Mouse (Mus musculus) C2C12 (cell line): ENCODE data around the gene Lsamp. TPM values are rescaled to one million over a fixed set of nuclear protein-coding genes. Genes with fewer than 3 reads are reported as not detected.

ENCODE experiments used
- H3K27me3 ChIP-seq: one replicate; pipeline ENCODE4 v1.6.1; 2011; ENCODE audit not compliant: control insufficient read depth, insufficient read depth, insufficient read length
- H3K36me3 ChIP-seq: one replicate; pipeline ENCODE4 v1.6.1; 2011; ENCODE audit not compliant: control insufficient read depth, insufficient read depth
- H3K4me3 ChIP-seq: one replicate; pipeline ENCODE4 v1.5.1; 2011; ENCODE audit warnings: mild to moderate bottlenecking, control low read depth; ENCODE audit not compliant: poor library complexity, insufficient read depth, severe bottlenecking
- H3K79me2 ChIP-seq: one replicate; pipeline ENCODE4 v1.6.1; 2011; ENCODE audit not compliant: control insufficient read depth, insufficient read depth
- H3K79me3 ChIP-seq: one replicate; pipeline ENCODE4 v1.6.1; 2011; ENCODE audit warnings: low read depth, control low read depth
- H3ac ChIP-seq: one replicate; pipeline ENCODE3; 2011; ENCODE audit warnings: low read depth; ENCODE audit not compliant: control insufficient read depth, insufficient read length
- CEBPB ChIP-seq: IDR thresholded peaks from one replicate; pipeline ENCODE4 v1.6.1; 2011; ENCODE audit warnings: low read depth, mild to moderate bottlenecking, control low read depth, moderate library complexity
- CTCF ChIP-seq: IDR thresholded peaks from one replicate; pipeline ENCODE4 v1.5.1; 2011; ENCODE audit not compliant: control insufficient read depth, insufficient read depth, insufficient read length
- FOSL1 ChIP-seq: IDR thresholded peaks from one replicate; pipeline ENCODE4 v1.8.0; 2011; ENCODE audit warnings: mild to moderate bottlenecking, low read length; ENCODE audit not compliant: poor library complexity, insufficient read depth, severe bottlenecking
- MAX ChIP-seq: IDR thresholded peaks from one replicate; pipeline ENCODE4 v1.6.1; 2011; ENCODE audit warnings: mild to moderate bottlenecking, control low read depth
- MYOD1 ChIP-seq: IDR thresholded peaks from one replicate; pipeline ENCODE4 v1.6.1; 2011; ENCODE audit warnings: low read depth; ENCODE audit not compliant: control insufficient read depth, insufficient read length
- MYOG ChIP-seq: IDR thresholded peaks from one replicate; pipeline ENCODE4 v1.6.1; 2011; ENCODE audit not compliant: control insufficient read depth, insufficient read length; ENCODE audit errors: extremely low read depth
- USF1 ChIP-seq: IDR thresholded peaks from one replicate; pipeline ENCODE4 v1.6.1; 2011; ENCODE audit warnings: low read depth, mild to moderate bottlenecking, control low read depth, moderate library complexity
- polyA plus RNA-seq: library from polyadenylated mRNA; unstranded; fragments of >200 nt; fragmentation: generic; extraction: Trizol; gene quantifications from one replicate; pipeline ENCODE4 v1.2.1, GENCODE M21; 2012; ENCODE audit warnings: missing spikeins

The Lsamp gene
- polyA plus RNA-seq, 1 experiment, result not detected

DNA sequence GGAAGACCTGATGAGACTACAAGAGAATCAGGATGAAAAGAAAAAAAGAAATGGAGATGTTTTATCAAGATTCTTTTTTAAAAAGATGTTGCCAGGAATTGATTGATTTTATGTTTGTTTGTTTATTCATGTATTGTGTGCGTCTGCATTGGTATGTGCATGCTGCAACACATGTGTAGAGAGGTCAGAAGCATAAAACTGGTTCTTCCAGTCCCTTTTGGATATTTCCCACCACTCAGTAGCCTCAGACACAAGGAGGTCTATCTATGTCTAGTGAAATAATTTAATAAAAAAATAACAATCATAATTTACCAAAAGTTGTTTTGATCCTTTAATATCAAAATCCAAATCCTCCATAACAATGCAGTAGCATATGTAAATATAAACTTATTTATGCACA, 1400.1 kb downstream of the Lsamp start:
- Histone ChIP-seq H3K36me3 (no peaks in the 10 kb centered on the region), H3K79me3 (no peaks in the 10 kb centered on the region), H3ac (no peak overlapping the region), H3K27me3 (no peaks in the 10 kb centered on the region), H3K4me3 (no peak overlapping the region), H3K79me2 (no peaks in the 10 kb centered on the region)
- no peak for TF ChIP-seq CTCF
- TF ChIP-seq MYOG, result no peak
- no peak for TF ChIP-seq MYOD1
- no peak for TF ChIP-seq MAX
- no peak for TF ChIP-seq CEBPB
- no peak for TF ChIP-seq USF1
- TF ChIP-seq FOSL1, result no peak

DNA sequence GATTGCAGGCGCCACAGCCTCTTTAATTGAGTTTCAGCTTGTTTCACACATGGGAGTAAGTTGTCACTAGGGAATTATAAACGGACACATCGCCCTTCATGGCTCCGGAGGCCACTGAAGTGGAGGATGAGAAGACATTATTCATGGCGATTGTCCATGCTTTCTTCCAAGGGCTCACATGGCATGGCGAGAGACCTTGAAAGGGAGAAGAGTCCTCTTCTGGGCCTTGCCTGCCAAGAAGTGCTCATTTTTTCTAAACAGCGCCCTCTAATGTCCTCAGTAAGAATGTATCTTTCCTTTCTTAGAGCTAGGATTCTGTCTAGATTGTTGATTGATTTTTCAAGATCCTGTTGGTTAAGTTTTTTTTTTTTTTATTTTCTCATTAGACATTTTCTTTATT, 1424.7 kb downstream of the Lsamp start:
- no peak overlapping the region for H3K4me3 ChIP-seq
- no peaks in the 10 kb centered on the region for H3K79me2 ChIP-seq
- H3ac ChIP-seq, result no peak overlapping the region
- H3K79me3 ChIP-seq, result no peaks in the 10 kb centered on the region
- H3K27me3 ChIP-seq, result no peaks in the 10 kb centered on the region
- no peaks in the 10 kb centered on the region for H3K36me3 ChIP-seq
- TF ChIP-seq CTCF, result no peak

DNA sequence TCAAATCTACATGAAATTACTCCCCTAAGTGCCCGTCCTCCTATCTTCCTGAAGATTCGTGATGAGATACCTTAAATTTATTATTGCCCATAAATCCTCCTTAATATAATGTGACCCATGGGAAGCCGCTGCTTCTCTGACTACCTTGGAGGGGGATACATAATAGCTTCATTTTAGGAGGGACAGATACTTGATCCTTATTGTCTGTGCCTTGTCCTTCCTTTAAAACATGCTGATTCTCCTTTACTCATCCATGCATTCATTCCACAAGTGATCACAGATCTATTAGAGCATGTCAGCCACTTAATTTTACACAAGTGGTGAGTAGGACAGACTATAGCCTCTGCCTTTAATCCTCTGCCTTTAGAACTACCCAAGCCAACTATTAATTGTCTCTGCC, 1426.5 kb downstream of the Lsamp start:
- no peak for TF ChIP-seq FOSL1
- TF ChIP-seq CTCF, result no peak
- TF ChIP-seq MYOG, result no peak
- no peak for TF ChIP-seq USF1
- no peak for TF ChIP-seq MAX
- TF ChIP-seq MYOD1, result no peak
- no peaks in the 10 kb centered on the region for H3K36me3 ChIP-seq
- no peaks in the 10 kb centered on the region for H3K27me3 ChIP-seq
- no peaks in the 10 kb centered on the region for H3K79me3 ChIP-seq
- H3ac ChIP-seq, result no peak overlapping the region
- no peak overlapping the region for H3K4me3 ChIP-seq
- no peaks in the 10 kb centered on the region for H3K79me2 ChIP-seq

DNA sequence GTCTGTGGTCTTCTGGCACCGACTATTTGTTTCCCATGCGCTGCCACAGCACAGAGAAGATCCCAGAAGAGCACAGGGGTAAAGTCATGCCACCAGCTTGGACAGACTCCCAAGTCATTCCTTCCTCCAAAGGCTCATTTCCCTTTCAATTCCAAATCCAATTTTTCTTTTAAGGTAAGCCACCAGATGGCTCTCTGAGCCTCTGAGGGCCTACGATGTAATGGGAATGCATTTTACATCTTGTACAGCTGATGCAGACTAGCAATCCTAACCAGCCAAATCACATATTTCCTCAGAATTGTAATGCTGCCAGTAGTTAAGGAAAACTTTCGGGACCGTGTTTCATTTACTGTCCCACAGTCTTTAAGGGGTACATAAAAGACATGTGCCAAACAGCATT, 1433.2 kb downstream of the Lsamp start:
- Histone ChIP-seq H3K36me3 (no peaks in the 10 kb centered on the region), H3K79me2 (no peaks in the 10 kb centered on the region), H3ac (no peak overlapping the region), H3K27me3 (no peaks in the 10 kb centered on the region), H3K79me3 (no peaks in the 10 kb centered on the region), H3K4me3 (no peak overlapping the region)
- no peak for TF ChIP-seq MYOD1
- no peak for TF ChIP-seq CEBPB
- no peak for TF ChIP-seq MAX
- no peak for TF ChIP-seq FOSL1
- no peak for TF ChIP-seq MYOG
- TF ChIP-seq USF1, result no peak
- no peak for TF ChIP-seq CTCF

DNA sequence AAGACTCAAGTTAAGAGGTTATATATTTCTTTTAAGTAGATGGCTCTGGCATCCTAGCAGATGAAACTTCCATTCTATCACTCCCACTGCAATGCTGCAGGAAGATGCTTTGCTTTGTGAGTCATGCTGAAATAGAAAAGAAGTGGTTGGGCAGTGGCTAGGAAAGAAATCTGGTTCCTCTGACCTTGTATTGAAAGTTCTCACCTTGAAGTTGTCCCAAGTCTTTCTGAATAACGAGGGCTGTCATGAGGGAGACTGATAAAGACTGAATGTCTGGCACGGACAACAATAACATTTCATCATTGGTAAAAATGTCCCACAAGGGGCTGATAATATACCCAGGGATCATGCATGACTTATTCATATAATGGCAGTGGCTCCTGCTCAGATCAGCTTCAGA, 1483.2 kb downstream of the Lsamp start:
- no peak for TF ChIP-seq MYOG
- TF ChIP-seq MYOD1, result no peak
- no peak for TF ChIP-seq USF1
- no peak for TF ChIP-seq CTCF
- TF ChIP-seq MAX, result no peak
- TF ChIP-seq CEBPB, result no peak
- TF ChIP-seq FOSL1, result no peak
- Histone ChIP-seq H3ac (no peak overlapping the region), H3K36me3 (no peaks in the 10 kb centered on the region), H3K27me3 (no peaks in the 10 kb centered on the region), H3K79me2 (no peaks in the 10 kb centered on the region), H3K79me3 (no peaks in the 10 kb centered on the region), H3K4me3 (no peak overlapping the region)

DNA sequence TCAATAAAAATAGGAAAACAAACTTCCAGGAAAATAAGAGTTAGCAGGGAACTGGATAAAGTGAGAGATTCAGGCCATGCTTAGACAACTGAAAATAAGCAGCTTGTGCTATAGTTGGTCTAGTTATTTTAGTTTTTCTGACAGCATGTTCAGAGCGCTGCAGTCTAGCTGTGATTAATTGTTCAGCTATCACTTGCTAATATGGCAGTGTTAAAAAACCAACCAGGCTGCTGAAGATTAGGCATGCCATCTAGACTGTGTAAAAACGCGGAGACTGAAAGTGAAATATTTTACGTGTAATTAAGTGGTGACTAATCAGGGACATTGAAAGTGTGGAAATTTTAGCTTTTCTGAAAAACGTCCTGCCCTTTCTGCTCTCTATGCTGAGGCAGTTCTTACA, 1494.5 kb downstream of the Lsamp start:
- H3K4me3 ChIP-seq, result no peak overlapping the region
- H3K36me3 ChIP-seq, result no peaks in the 10 kb centered on the region
- no peaks in the 10 kb centered on the region for H3K79me2 ChIP-seq
- no peak for TF ChIP-seq USF1
- TF ChIP-seq MYOG, result no peak
- TF ChIP-seq MAX, result no peak
- no peak for TF ChIP-seq CTCF
- no peak for TF ChIP-seq FOSL1
- no peak for TF ChIP-seq CEBPB
- TF ChIP-seq MYOD1, result no peak
- H3K79me3 ChIP-seq, result no peaks in the 10 kb centered on the region
- H3K27me3 ChIP-seq, result no peaks in the 10 kb centered on the region
- no peak overlapping the region for H3ac ChIP-seq

DNA sequence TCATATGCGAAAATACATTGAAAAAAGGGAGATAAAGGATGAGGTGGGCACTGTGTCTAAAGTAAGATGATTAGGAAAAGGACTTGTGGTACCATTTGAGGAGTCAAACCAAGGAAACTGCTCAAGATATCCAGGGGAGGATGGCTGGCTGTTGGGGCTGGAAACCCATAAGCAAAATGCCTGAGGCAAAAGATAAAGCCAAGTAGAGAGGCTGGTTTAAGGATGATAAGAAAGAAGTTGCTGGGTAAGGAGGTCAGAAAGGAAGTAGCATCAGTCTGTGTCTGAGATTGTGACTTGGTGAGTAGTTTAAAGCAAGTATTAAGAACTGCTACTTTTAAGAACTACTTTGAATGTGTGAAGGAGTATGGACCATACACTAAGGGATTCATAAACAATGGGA, 1497.7 kb downstream of the Lsamp start:
- TF ChIP-seq MAX (no peak), MYOG (no peak), CTCF (no peak), MYOD1 (no peak), FOSL1 (no peak), CEBPB (no peak), USF1 (no peak)
- no peaks in the 10 kb centered on the region for H3K79me2 ChIP-seq
- no peaks in the 10 kb centered on the region for H3K27me3 ChIP-seq
- H3ac ChIP-seq, result no peak overlapping the region
- no peaks in the 10 kb centered on the region for H3K79me3 ChIP-seq
- H3K4me3 ChIP-seq, result no peak overlapping the region
- H3K36me3 ChIP-seq, result no peaks in the 10 kb centered on the region
